Mouse (Mus musculus) heart, embryonic 16.5 days (tissue): Measurements from ENCODE around the gene Cdc42. TPM values are rescaled to one million over a fixed set of nuclear protein-coding genes. Genes with fewer than 3 reads are reported as not detected.
A peak's percentile ranks its signal among the peaks of the same experiment; 100 is the strongest.

Experiments
- ATAC-seq: fragments of 200-750 bp; cut with Nextera tagmentation; replicated peaks from 2 replicates; pipeline ENCODE4 v1.8.0; 2017; ENCODE audit warnings: moderate number of reproducible peaks; ENCODE audit not compliant: insufficient read depth, low FRiP score; ENCODE audit errors: extremely low read depth
- H3K27ac ChIP-seq: fragments of 300-500 bp; sonication (generic); 2 replicates; pipeline ENCODE4 v1.5.1; 2014; ENCODE audit warnings: mild to moderate bottlenecking, low read length, control low read depth, moderate library complexity
- H3K27me3 ChIP-seq: fragments of 300-500 bp; sonication (generic); 2 replicates; pipeline ENCODE4 v1.6.1; 2014; ENCODE audit warnings: low read length, mixed read lengths; ENCODE audit not compliant: control insufficient read depth, insufficient read depth
- H3K36me3 ChIP-seq: fragments of 300-500 bp; sonication (generic); 2 replicates; pipeline ENCODE4 v1.6.1; 2014; ENCODE audit not compliant: control insufficient read depth, insufficient read depth
- H3K4me1 ChIP-seq: fragments of 300-500 bp; sonication (generic); 2 replicates; pipeline ENCODE4 v1.6.1; 2014; ENCODE audit warnings: low read length, mixed read lengths; ENCODE audit not compliant: control insufficient read depth, insufficient read depth
- H3K4me2 ChIP-seq: fragments of 300-500 bp; sonication (generic); 2 replicates; pipeline ENCODE4 v1.6.1; 2014; ENCODE audit warnings: low read depth, mild to moderate bottlenecking, control low read depth, low read length
- H3K4me3 ChIP-seq: fragments of 300-500 bp; sonication (generic); 2 replicates; pipeline ENCODE4 v1.5.1; 2014; ENCODE audit warnings: mild to moderate bottlenecking, control low read depth, low read length
- H3K9ac ChIP-seq: fragments of 300-500 bp; sonication (generic); 2 replicates; pipeline ENCODE4 v1.6.1; 2014; ENCODE audit warnings: low read length, control low read depth
- H3K9me3 ChIP-seq: fragments of 300-500 bp; sonication (generic); replicated peaks from 2 replicates; pipeline ENCODE4 v1.6.1; 2016; ENCODE audit warnings: low read length; ENCODE audit not compliant: control insufficient read depth
- WGBS: fragments of 180-500 bp; shearing (Covaris S2); extraction: QIAGEN DNeasy Blood & Tissue Kit; methylation state at CpG from one replicate; pipeline ENCODE4 v1.1.7; 2014; 5-methylcytosine and 5-hydroxymethylcytosine counted together
- polyA plus RNA-seq: library from polyadenylated mRNA; unstranded; fragments of >200 nt; fragmentation: Nextera tagmentation; extraction: Ambion mirVana; gene quantifications from 2 replicates; pipeline ENCODE4 v1.2.1, GENCODE M21; 2015

The Cdc42 gene
- polyA plus RNA-seq, 1 experiment from 2014 or later: 514 TPM

DNA sequence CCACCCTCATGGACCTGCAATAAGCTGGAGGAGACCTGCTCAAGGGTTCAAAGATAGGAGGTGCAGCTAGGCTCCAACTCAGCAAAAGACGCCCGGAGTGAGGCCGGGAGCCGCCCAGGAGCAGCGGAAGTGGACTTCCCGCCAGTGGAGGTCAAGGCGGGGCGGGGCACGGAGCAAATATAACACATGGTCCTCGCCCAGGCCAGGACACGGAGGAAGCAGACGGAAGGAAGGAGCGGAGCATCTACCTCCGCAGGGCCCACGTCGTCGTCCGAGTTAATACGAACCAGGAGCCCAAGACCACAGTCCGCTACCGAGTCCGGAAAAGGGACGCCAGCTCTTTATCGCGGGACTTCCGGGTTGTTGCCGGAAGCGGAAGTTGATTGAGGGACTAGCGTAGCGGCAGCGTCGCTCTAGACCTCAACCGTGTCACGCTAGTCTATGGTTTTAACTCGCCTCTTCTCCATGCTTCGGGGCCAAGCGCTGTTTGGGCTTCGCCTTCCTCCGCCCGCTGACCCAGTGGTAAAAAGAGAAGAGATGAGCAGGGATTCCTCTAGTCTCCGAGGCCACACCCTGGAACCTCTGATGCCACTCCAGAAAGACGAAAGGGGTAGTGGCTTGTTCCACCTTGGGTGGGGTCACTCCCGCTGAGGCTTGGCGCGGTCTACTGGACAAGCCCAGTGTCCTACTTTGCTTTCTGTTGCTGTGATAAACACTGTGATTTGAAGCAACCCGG lies 30.7 kb upstream of the Cdc42 start:
- Histone ChIP-seq H3K9me3 (0 out of 2 replicates have a peak, but pooled peaks cover 3% of the 10 kb centered on the region), H3K9ac (peak overlapping the region; percentile 93), H3K27me3 (no peaks in the 10 kb centered on the region), H3K36me3 (no peaks in the 10 kb centered on the region), H3K4me3 (peak overlapping the region; percentile 87), H3K4me1 (0 out of 2 replicates have a peak, but pooled peaks cover 5% of the 10 kb centered on the region), H3K27ac (peak overlapping the region; percentile 92), H3K4me2 (peak overlapping the region; percentile 85)
- WGBS: under 1% methylated on average over 46 of the region's 46 CpGs
- peak; percentile 93 for ATAC-seq

DNA sequence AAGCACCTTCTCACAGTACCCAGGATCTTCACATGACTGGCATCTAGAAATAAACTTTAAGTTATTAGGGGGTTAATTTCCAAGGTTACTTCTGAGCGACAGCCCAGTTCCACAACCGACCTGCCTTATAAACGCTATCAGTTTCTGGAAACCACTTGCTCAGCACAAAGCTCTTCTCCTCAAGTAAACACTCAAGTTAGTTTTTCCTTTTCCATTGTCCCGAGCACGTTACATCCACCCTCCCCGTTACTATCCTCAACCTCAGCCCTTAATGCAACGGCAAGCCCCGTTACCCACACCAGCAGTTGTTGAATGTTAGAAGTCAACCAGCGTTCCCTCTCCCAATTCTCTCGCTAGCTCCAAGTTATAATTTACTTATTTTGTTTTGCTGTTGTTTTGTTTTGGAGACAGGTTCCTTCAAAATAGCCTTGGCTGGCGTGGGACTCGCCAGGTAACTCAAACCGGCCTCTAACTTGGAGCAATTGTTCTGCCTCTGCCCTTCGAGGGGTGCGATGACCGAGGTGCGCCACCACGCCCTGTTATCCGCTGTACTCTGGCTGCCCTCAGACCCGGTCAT lies 30.1 kb upstream of the Cdc42 start:
- H3K9me3 ChIP-seq: 0 out of 2 replicates have a peak, but pooled peaks cover 3% of the 10 kb centered on the region
- H3K27me3 ChIP-seq: no peaks in the 10 kb centered on the region
- peak overlapping the region; percentile 87 for H3K4me3 ChIP-seq
- H3K4me1 ChIP-seq: 0 out of 2 replicates have a peak, but pooled peaks cover 5% of the 10 kb centered on the region
- peak overlapping the region; percentile 85 for H3K4me2 ChIP-seq
- no peak for ATAC-seq
- H3K9ac ChIP-seq: peak overlapping the region; percentile 93
- H3K27ac ChIP-seq: peak overlapping the region; percentile 92
- WGBS: under 1% methylated on average over 20 of the region's 20 CpGs
- H3K36me3 ChIP-seq: no peaks in the 10 kb centered on the region

DNA sequence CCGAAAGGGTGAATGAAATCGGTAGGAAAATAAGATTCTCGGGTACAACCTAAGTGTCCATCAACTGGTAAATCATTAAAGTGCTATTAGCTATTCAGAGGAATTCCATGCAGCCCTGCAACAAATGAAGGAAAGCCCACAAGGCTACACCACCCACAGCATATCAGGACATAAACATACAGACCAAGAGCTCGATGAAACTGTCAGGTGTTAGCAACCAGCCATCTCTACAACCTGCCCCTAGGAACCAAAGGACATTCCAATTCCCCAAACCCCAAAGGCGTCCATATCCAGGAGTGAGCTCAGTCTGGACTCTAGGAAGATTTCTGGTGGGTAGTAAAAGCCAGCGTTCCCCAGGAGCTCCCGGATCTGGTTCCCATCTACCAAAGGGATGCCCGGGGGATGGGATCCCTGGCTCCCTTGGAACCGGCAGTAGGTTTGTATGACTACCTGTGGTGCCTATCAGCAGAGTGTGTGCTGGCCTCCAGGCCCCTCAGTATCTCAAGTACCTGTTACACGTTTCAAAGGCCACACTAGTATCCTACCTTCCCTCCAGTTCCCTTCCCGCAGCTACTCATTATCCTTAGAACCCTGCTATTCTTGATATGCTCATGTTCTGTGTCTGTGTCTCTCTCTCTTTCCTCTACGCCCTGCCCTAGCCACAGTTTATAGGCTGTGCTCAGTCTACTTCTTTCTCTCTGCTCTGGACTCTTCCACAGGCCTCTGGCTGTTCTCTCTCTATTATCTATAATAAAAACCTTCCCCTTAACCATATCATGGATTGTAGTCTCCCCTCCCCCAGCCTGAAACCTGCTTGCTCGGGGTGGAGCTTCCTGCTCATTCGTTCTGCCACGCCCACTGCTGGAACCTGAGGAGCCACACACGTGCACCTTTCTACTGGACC lies 23.4 kb upstream of the Cdc42 start:
- Histone ChIP-seq H3K9me3 (no peaks in the 10 kb centered on the region), H3K27me3 (no peaks in the 10 kb centered on the region), H3K9ac (no peak overlapping the region), H3K4me2 (peak overlapping the region; percentile 54), H3K27ac (no peak overlapping the region), H3K36me3 (no peaks in the 10 kb centered on the region), H3K4me3 (no peak overlapping the region), H3K4me1 (peaks cover 8% of the 10 kb centered on the region)
- no peak for ATAC-seq
- 34% methylated on average over 14 of the region's 16 CpGs for WGBS

- no peak overlapping the region for H3K4me2 ChIP-seq
- no peaks in the 10 kb centered on the region for H3K27me3 ChIP-seq
- H3K4me1 ChIP-seq: peaks cover 8% of the 10 kb centered on the region
- no peak overlapping the region for H3K27ac ChIP-seq
- H3K9ac ChIP-seq: no peak overlapping the region
- no peak for ATAC-seq
- no peaks in the 10 kb centered on the region for H3K9me3 ChIP-seq
- H3K4me3 ChIP-seq: no peak overlapping the region
- H3K36me3 ChIP-seq: no peaks in the 10 kb centered on the region
- 92% methylated on average over 10 of the region's 10 CpGs for WGBS
Measured at GRCm38 (mm10) chr4:137379713-137380255, 22.3 kb upstream of the Cdc42 start.

- Histone ChIP-seq H3K27me3 (no peaks in the 10 kb centered on the region), H3K4me3 (no peak overlapping the region), H3K36me3 (no peaks in the 10 kb centered on the region), H3K4me2 (no peak overlapping the region), H3K27ac (no peak overlapping the region), H3K4me1 (peaks cover 9% of the 10 kb centered on the region), H3K9me3 (no peaks in the 10 kb centered on the region), H3K9ac (no peak overlapping the region)
- no peak for ATAC-seq
- 89% methylated on average over 3 of the region's 3 CpGs for WGBS
Measured at GRCm38 (mm10) chr4:137379085-137379484, 21.6 kb upstream of the Cdc42 start.

DNA sequence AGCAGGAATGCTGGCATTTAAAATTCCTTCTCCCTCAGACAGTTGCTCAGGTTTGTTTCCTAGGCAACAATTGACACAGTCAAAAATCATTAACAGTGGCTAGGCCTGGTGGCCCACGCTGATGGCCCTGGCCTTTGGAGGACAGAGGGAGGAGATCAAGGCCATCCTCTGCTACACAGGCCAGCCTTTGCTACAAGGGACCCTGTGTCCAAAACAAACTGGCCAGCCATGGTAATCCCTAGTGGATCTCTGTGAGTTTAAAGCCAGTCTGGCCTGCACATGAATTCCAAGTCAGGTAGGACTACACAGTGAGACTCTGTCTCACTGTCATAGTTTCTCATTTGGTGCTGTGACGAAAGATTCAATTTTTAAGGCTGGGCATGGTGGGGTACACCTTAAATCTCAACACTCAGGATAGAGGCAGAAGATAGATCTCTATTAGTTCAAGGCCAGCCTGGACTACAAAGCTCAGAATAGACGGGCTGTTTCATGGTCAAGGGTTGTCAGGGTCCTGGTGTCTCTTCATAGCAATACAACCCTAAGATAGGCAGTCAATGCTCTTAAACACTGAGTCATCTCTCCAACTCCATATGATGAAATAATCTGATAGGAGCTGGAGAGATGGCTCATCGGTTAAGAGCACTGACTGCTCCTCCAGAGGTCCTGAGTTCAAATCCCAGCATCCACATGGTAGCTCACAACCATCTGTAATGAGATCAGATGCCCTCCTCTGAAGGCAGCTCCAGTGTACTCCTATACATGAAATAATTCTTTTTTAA lies 20.2 kb upstream of the Cdc42 start:
- H3K36me3 ChIP-seq: no peaks in the 10 kb centered on the region
- H3K27me3 ChIP-seq: no peaks in the 10 kb centered on the region
- H3K4me3 ChIP-seq: no peak overlapping the region
- H3K4me2 ChIP-seq: no peak overlapping the region
- H3K9me3 ChIP-seq: no peaks in the 10 kb centered on the region
- H3K27ac ChIP-seq: no peak overlapping the region
- H3K9ac ChIP-seq: no peak overlapping the region
- H3K4me1 ChIP-seq: peaks cover 10% of the 10 kb centered on the region
- ATAC-seq: no peak
- 76% methylated on average over 4 of the region's 4 CpGs for WGBS

- Histone ChIP-seq H3K9ac (no peak overlapping the region), H3K27ac (no peak overlapping the region), H3K4me1 (peaks cover 10% of the 10 kb centered on the region), H3K36me3 (no peaks in the 10 kb centered on the region), H3K4me2 (no peak overlapping the region), H3K9me3 (no peaks in the 10 kb centered on the region), H3K27me3 (no peaks in the 10 kb centered on the region), H3K4me3 (no peak overlapping the region)
- no peak for ATAC-seq
- WGBS: 43% methylated on average over 2 of the region's 2 CpGs
Measured at GRCm38 (mm10) chr4:137376778-137377177, 19.3 kb upstream of the Cdc42 start.
